Mouse (Mus musculus): ENCODE results near the gene Fbxo34. TPM values are rescaled to one million over a fixed set of nuclear protein-coding genes. Genes with fewer than 3 reads are reported as not detected.
"Not testable (repeated sequence)": the region's sequence is repeated elsewhere in the genome, so short reads cannot be mapped to it uniquely, and the experiment has no call there.

Gene Fbxo34
- total RNA-seq (2021): 10 to 100 TPM; 15.1 to 16.2 TPM
- long read RNA-seq, experiment 1, transcript Fbxo34-205 (3 exons, 2,993 nt): major isoform, 20 of 30 reads
- long read RNA-seq, experiment 1, partial matches to known transcripts: 0 of 30 reads
- long read RNA-seq, experiment 1, other reads (novel, unspliced or antisense): 4 of 30 reads
- long read RNA-seq, experiment 2, transcript Fbxo34-205 (3 exons, 2,993 nt): major isoform, 16 of 34 reads
- long read RNA-seq, experiment 2, transcript Fbxo34-201 (2 exons, 2,937 nt): minor isoform, 5 of 34 reads
- long read RNA-seq, experiment 2, partial matches to known transcripts: 0 of 34 reads
- long read RNA-seq, experiment 2, other reads (novel, unspliced or antisense): 7 of 34 reads

DNA sequence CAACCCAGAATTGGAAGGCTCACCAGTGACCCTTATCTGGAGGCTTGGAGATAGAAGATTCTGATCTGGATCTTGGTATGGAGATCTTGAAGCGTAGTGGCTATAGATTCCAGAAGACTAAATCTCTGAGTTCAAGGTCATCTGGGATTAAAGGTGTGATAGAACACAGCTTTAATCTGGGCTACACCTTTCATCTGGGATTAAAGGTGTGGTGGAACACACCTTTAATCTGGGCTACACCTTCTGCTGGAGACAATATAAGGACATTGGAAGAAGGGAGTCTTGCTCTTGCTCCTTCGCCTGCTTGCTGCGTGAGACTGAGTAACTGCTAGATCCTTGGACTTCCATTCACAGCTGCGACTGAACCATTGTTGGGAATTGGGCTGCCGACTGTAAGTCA, at the start of gene Fbxo34:
Gene Fbxo34 (plus strand): TSS at position 301 of the 400 bp plus-strand sequence.
- DNase-seq; intact Hi-C loops (cut with DNase I): not testable (repeated sequence)

DNA sequence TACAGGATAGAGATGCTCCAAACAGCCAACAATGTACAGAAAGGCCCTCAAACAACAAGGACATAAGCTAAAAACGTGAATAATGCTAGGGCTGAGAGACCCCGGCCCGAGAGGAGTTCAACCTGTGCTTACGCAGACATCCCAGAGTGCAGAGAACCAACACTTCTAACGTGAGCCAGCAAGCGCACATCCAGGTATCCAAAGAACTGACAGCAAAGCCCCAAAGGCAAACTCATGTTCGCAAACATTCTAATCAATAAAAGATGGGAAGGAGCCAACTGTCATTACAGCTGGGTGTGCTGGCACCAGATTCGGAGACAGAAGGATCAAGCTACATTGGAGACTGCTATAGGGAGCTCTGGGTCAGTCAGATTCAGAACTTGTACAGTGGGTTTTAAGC, 47.5 kb upstream of the Fbxo34 start:
- intact Hi-C loops (cut with DNase I): no loop called here
- no peak for DNase-seq

DNA sequence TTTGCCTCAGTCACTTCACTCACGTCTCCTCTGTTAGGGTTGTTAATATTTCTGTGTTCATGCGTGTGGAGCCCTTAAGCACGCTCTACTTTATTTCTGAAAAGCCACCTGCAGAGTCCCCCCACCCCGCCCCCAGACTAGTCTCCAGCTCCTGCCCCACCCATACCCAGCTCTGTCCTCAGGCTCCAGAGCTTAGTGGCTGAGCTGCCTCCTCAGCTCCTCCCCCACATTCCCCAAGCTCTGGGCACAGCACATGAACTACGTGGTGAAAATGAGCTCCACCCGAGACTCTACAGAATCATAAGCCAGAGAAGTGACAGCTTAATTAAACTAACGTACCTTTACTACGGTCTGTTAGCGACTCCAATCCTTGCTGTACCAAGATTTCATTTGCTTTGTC, 44.2 kb upstream of the Fbxo34 start:
- no peak for DNase-seq
- intact Hi-C loops (cut with DNase I): no loop called here

DNA sequence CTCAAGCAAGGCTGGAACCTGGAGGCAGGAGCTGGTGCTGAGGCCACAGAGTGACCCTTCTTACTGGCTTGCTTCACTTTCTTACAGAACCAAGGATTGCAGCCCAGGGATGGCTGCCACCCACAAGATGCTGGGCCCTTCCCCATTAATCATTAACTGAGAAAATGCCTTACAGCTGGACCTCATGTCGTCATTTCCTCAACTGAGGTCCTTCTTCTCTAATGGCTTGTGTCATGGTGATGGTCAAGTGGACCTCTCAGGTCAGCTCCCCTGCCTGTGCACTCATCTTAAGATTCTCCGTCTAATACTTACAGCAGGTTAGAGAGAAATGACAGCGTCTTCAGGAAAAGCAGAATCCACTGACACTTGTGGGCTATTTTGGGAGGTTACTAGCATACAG, 32.9 kb upstream of the Fbxo34 start:
- intact Hi-C loops (cut with DNase I): loop anchor here (5.0 kb wide), 2 partner anchors 55 to 110 kb away; no protein-coding TSS in a partner anchor
- no peak for DNase-seq

DNA sequence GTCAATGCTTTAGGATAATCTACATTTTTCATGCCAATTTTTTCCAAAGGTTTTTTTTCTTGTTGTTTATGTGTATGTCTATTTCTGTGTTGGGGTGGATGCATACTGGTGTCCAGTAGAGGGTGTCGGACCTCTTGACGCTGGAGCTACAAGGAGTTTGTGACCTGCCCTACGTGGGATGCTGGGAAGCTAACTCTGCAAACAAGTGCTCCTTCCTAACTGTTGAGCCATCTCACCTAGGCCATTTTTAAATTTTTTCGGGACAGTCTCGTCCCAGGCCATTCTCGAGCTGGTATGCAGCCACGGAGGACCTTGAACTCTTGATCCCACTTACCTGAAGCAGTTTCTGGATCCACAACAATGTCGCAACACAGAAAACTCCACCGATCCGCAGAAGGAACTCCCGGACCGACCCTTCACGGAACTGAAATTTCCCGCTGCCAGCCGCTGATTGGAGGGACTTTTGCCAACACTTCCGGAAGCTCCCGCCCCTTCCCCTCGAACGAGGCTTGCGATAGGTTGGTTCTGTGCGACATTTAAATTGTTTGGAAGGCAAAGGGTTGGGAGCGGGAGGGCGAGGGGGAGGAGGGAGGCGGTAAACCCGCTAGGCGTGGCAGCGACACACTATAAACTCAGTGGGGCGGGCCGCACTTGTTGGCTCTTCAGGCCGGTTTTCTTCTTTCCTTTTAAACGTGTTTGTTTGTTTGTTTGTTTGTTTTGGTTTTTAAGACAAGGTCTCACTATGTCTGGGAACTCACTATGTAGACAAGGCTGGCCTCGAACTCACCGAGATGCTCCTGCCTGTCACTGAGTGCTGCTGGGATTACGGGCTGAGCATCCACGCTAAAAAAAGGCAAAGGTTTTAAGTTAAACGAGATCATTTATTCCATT, 32.2 kb upstream of the Fbxo34 start, which contains the start of gene Dlgap5:
Gene Dlgap5 (minus strand): TSS at position 633 of the 891 bp plus-strand sequence.
- intact Hi-C loops (cut with DNase I): loop anchor here (5.0 kb wide), 2 partner anchors 54 to 109 kb away; no protein-coding TSS in a partner anchor
- DNase-seq: peak; percentile 89 to 92

DNA sequence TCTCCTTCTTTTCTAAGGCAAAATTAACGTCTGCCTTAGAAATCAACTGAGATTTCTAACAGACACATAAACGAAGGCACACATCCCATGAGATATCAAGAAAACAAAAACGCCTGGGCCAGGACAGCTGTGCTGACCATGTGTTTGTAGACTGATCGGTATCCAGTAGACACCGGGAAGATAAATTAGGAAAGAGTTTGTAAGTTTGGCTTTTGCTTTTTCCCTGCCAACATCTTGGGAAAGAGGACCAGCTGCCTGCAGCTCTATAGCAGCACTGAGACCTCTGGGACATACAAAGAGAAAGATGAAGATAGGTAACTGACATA, 31.6 kb upstream of the Fbxo34 start:
- no peak for DNase-seq
- intact Hi-C loops (cut with DNase I): loop anchor here (5.0 kb wide), 2 partner anchors 54 to 109 kb away; no protein-coding TSS in a partner anchor

DNA sequence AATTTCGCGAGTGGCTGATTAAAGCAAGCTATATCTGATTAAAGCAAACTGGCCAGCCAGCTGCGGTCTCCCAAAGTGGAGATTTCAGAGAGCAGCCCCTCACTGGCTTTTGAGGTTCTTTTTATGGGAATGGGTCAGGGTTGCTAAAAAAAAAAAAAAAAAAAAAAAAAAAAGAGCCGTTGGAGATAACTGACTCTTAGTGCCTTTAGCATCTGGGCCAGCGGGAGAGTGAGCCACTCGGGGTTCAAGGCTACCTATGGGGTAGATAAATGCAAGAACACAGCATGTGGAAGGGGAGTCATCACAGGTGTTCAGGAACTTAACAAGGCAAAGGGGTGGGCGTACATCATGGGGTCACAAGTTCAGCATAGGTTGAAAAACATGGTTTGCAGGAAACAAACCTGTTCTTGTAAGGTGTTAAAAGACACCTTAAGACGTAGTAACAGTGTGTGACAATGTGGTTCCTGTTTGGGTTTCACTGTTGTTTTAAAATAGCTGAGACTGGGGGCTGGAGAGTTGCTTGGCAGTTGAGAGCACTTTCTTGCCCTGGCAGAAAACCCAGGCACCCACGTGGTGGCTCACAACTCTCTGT, 31.1 kb upstream of the Fbxo34 start:
- DNase-seq: no peak
- intact Hi-C loops (cut with DNase I): loop anchor here (5.0 kb wide), 2 partner anchors 53 to 108 kb away; no protein-coding TSS in a partner anchor

DNA sequence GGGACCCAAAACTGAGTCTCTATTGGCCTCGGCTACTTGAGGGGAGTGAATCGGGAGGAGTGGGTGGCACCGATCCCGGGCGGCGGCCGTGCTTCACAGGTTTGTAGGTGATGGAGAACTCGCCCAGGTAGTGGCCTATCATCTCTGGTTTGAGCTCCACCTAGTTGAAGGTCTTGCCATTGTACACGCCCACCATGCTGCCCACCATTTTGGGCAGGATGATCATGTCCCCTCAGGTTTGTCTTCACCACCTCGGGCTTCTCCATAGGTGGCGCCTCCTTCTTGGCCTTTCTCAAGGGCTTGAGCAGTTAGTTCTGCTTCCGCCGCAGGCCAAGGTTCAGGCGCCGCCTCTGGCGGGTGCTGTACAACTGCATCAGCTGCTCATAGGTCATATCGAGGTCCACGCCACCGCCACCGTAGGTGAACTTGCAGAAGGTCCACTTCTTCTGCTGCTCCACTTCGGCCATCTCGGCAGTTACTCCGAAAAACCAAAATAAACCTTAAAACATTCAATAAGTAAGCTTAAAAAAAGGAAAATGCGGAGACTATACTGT, 30.4 kb upstream of the Fbxo34 start:
- intact Hi-C loops (cut with DNase I): loop anchor here (5.0 kb wide), 2 partner anchors 53 to 108 kb away; no protein-coding TSS in a partner anchor
- DNase-seq: no peak

DNA sequence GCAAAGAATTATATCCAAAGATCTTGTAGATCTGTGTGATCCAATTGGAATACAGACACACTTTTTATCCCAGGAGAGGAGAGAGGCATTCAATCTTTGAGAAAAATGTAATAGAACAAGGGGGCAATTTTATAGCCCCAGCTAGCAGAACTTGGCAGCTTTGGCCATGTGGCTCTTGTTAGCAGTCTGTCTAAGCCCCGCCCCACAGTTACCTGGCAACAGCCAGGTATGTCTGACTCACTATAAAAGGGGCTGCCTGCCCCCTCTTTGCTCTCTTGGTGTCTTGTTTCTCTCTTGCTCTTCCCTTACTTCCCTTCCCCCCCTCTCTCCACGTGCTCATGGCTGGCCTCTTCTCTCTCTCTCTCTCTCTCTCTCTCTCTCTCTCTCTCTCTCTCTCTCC, 28.6 kb upstream of the Fbxo34 start:
- intact Hi-C loops (cut with DNase I): no loop called here

DNA sequence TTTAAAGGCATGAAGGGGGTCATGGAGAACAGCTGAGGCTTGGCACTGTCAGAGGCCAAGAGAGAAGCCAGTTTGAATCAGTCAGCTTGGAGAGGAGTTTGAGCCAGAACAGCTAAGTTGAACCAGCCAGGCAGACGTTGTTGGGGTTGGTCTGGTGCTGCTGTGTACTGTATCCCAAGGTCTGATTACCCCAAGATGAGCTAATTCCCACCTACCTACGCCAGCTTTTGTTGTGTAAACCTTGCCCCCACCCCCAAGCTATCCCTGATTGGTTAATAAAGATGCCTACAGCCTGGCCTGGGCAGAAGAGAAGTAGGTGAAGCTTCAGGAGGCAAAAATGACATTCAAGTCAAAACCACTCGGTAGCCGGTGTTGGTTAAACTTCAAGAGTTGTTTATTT, 27.8 kb upstream of the Fbxo34 start:
- DNase-seq: no peak
- intact Hi-C loops (cut with DNase I): no loop called here

More for the DNA sequence above, 28.6 kb upstream of the Fbxo34 start:
- DNase-seq: no peak

DNA sequence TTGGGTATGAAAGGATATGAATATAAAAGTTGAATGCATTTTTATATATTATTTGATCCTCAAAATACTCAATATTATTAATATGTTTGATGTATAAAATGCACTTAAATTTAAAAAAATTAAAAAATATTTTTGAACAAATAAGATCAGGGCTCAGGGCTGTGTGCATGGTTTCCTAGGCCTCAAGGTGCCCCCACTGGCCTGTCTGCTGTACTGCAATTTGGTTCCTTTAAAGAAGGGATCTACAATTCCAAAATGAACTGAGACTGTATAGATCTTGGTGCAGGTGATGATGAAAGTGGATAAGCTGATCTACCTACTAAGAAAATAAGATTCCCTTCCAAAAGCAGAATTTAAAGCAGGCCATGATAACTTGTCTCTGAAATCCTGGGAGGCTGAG, 17.2 kb upstream of the Fbxo34 start:
- intact Hi-C loops (cut with DNase I): no loop called here
- no peak for DNase-seq

DNA sequence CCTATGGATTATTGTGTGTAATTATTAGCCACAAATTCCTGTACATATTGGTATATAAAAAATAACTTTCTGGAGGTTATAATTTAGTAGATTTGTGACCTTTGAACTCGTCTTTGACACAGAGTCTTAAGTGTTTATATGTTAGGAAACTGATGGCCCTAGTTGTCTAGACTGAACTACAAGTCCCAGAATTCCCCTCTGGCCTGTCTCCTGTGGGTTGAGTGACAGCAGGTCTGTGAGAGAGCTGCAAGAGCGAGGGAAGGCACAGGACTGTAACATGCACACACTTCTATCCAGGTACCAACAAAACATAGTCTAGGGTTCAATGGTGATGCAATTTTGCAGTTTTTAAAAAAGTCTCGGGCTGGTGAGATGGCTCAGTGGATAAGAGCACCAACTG, 11.3 kb upstream of the Fbxo34 start:
- no peak for DNase-seq
- intact Hi-C loops (cut with DNase I): no loop called here

DNA sequence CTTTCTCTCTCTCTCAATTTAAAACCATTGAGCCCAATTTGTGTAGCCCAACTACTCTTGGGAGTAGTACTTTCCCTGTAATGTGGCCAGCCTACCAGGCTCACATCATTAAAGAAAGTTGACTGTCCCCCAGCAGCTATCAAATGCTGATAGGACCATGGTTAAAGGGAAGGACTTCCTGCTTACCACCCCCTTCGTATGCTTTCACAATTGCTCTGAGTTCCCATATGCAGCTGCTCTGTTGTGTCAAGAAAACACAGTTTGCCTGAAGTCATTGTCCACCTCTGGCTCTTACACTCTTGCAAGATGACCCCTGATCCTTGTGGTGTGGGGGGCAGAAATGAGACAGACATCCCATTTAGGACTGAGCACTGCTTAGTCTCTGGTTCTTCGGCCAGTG, 5.3 kb upstream of the Fbxo34 start:
- intact Hi-C loops (cut with DNase I): no loop called here
- no peak for DNase-seq

DNA sequence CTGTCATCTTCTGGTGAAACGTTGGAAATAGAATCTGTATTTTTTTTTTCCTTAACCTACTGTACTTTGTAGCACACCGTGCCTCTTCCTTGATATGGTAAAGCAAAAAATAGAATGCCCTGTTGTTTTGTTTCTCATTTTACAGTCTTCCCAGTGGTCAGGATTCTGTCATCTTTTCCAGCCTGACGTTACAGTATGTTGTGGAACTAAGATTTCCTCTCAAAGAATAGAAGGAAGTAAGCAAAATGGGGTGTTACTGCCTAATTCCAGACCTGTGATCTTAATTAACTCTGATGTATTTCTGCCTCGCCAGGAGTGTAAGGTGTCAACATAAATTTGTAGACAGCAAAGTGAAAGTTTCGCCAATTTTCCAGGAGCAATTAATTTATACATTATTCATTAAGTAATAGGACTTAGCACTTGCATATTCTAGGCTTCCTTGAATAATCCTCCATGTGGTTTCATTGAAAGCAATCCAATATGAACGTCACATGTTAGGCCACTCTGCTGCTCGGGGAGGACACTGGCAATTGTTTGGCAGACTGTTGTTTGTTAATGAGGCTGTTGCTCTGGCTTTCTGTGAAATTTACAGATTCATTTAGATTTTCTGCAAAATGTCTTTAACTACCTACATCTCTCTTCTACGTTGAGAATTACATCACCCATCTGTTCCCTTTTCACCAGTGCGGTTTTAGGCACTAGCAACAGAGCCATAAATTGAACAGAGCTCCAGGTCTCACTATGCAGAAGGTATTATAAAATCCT, 4.7 kb upstream of the Fbxo34 start:
- intact Hi-C loops (cut with DNase I): no loop called here
- DNase-seq: no peak

DNA sequence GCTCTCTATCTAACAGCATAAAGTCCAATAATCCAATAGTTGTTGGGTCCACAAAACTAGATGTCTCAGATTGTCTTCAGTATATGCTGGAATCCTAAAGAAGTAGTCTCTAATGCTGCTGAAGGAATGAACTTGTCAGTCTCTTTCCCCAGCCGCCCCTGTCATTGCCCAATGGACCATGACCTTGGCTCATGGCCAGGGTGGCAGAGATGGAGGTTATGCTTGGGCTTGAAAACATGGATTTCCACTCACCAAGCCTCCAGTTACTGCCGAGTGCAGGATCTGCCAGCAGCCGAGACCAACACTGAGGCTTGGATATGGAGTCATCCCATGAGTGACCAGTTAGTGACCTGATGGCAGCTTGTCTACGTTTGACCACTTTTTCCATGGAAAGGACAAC, 9.3 kb downstream of the Fbxo34 start:
- intact Hi-C loops (cut with DNase I): no loop called here
- no peak for DNase-seq

DNA sequence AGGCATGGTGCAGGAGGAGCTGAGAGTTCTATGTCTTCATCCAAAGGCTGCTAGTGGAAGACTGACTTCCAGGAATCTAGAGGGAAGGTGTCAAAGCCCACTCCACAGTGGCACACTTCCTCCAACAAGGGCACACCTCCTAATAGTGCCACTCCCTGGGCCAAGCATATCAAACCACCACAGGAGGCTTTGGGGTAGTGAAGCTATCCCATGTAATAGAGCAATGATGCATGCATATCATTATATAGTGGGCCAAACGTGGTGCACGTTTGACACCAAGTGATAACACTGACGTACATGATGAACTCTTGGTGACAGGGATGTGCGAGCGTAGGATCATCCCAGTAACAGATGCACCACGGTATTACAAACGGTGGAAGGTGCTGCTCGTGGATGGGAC, 11.8 kb downstream of the Fbxo34 start:
- DNase-seq: no peak
- intact Hi-C loops (cut with DNase I): loop anchor here (10.0 kb wide), 1 partner anchor 127 kb away; no protein-coding TSS in a partner anchor

DNA sequence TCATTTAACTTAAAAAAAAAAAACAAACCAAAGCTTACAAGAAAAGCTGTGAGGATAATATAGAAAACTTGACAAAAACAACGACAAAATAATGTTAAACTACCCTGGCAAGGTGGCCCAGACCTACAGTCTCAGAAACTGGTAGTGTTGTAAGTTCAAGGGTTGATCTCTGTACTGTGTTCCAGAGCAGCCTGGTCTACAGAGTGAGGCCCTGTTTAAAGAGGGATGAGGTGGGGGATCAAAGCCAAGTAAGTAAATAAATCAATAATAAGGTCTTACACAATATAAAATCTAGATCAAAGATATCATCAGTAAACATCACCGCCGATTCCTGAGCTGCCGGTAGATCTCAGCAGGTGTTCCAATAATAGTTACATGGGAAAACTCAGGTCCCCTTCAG, 12.2 kb downstream of the Fbxo34 start:
- DNase-seq: no peak
- intact Hi-C loops (cut with DNase I): loop anchor here (10.0 kb wide), 1 partner anchor 128 kb away; no protein-coding TSS in a partner anchor

DNA sequence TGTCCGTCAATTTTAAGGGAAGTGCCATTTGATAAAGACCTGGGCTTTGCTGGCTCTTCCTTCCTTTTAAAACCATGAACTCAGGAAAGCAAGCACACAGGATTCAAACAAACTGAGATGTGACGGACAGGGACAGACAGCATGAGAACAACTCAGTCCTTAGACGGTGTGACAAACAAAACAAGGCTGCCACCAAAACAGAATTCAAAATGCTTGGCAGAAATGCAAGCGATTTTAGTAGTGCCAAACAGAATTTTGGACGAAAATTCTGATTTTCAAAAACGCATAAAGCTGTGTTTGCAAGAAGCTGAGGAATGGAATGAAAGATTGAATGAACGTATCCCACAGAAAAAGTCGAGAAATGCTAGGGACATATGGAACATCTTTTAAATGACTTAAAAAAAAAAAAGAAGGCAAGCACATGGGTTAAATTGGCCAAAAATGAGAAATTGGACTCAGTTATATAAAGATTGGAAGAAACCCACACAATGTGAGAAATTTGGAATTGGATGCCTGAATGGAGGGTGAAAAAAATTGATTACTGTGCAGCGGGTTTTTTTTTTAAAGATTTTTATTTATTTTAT, 12.7 kb downstream of the Fbxo34 start:
- DNase-seq: no peak
- intact Hi-C loops (cut with DNase I): loop anchor here (10.0 kb wide), 1 partner anchor 128 kb away; no protein-coding TSS in a partner anchor

DNA sequence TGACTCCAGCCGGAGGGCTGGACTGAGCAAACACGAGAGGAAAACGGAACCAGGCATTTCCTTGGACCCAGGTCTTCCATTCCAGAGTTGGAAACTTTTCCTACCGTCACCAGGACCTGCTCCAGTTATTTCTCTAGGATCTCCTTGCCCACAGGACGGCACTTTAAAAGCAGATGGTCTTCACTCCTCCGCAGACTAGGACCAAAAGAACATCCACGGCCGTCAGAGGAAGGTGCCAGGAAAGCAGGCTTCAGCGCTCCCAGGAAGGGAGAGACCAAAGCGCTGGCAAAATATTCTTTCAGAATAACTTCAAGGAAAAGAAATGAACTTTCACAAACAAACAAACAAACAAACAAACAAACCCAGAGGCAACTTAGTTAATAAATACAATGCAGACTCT, 14.2 kb downstream of the Fbxo34 start:
- no peak for DNase-seq
- intact Hi-C loops (cut with DNase I): loop anchor here (10.0 kb wide), 1 partner anchor 130 kb away; no protein-coding TSS in a partner anchor

Data from heart, postnatal 14 days (tissue).